Mouse (Mus musculus): ENCODE measurements around the gene Ddx21.

GRCm38 (mm10) chr10:62550787-62551300, 51.2 kb downstream of the Ddx21 start:
- no peak for TF ChIP-seq CTCF (IDR thresholded peaks at IDR 0.05; ENCODE audit: extremely low read depth, insufficient read length, insufficient replicate concordance, low read depth, low read length)
- no peak for TF ChIP-seq POLR2A (IDR thresholded peaks at IDR 0.05; ENCODE audit: low read depth, low read length)

All from small intestine, adult 2 months (tissue).